ENCODE assay signal across 8 mouse cellular contexts in the genomic region with DNA sequence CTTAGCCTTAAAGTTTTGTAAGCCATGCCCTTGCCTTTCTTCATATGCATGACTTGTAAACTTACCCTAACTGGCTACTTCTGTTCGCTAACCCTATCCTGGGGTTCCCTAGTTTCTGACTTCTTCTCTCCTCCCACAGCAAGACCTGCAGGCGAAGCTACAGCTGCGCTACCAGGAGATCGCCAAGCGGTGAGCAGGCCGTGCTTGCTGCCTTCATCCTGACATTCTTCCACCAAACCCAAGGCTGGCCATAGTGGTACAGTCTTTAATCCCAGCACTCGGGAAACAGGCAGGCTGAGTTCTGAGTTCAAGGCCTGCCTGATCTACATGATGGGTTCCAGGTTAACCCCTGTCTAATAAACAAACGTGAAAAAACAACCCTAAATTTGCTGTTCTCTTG. TPM values are rescaled to one million over a fixed set of nuclear protein-coding genes. Genes with fewer than 3 reads are reported as not detected.
DNase-seq lines count a peak whose midpoint lies in the region; ATAC-seq and TF ChIP-seq lines count a peak whose summit lies in the region.

No protein-coding gene starts in this region.

- TF ChIP-seq CTCF in cortical plate, adult 2 months (IDR thresholded peaks at IDR 0.05; ENCODE audit: extremely low read depth, insufficient read depth, low read length): no peak

- H3K9ac ChIP-seq in kidney, embryonic 16.5 days (replicated peaks; ENCODE audit: low read length): peak overlapping the region; percentile 90
- 0 out of 2 replicates have a peak overlapping the region, but pooled peaks have one; percentile 14 for H3K9ac ChIP-seq in hindbrain, embryonic 16.5 days (ENCODE audit: low read depth, low read length)
- H3K9ac ChIP-seq in midbrain, embryonic 16.5 days (ENCODE audit: low read depth, low read length): no peak overlapping the region

- H3K27ac ChIP-seq in kidney, embryonic 16.5 days (ENCODE audit: low read length): no peak overlapping the region
- H3K27ac ChIP-seq in cortical plate, adult 2 months (ENCODE audit: insufficient read depth, low read length): no peak overlapping the region
- H3K27ac ChIP-seq in hindbrain, embryonic 16.5 days (ENCODE audit: low read depth, low read length): no peak overlapping the region
- no peak overlapping the region for H3K27ac ChIP-seq in midbrain, embryonic 16.5 days (ENCODE audit: low read length)

- DNase-seq in kidney, postnatal 36 days: no peak
- no peak for DNase-seq in cerebellum, postnatal 14 days
- DNase-seq in adrenal gland, adult 2 months: no peak
- DNase-seq in adrenal gland, adult 18-20 months (ENCODE audit: low spot score in 2 of 2): no peak

- H3K9me3 ChIP-seq in kidney, embryonic 16.5 days (ENCODE audit: low read length): no peaks in the 10 kb centered on the region
- H3K9me3 ChIP-seq in hindbrain, embryonic 16.5 days (ENCODE audit: control insufficient read depth, low read length): no peaks in the 10 kb centered on the region
- no peaks in the 10 kb centered on the region for H3K9me3 ChIP-seq in midbrain, embryonic 16.5 days (replicated peaks; ENCODE audit: control insufficient read depth, low read length, poor library complexity, severe bottlenecking)

- H3K4me2 ChIP-seq in kidney, embryonic 16.5 days (replicated peaks; ENCODE audit: low read depth, low read length): peak overlapping the region; percentile 88
- peak overlapping the region; percentile 74 for H3K4me2 ChIP-seq in hindbrain, embryonic 16.5 days (ENCODE audit: low read length)
- H3K4me2 ChIP-seq in midbrain, embryonic 16.5 days (ENCODE audit: low read length): peak overlapping the region; percentile 89

- peak overlapping the region; percentile 88 for H3K4me3 ChIP-seq in kidney, embryonic 16.5 days (ENCODE audit: low read length)
- H3K4me3 ChIP-seq in cortical plate, adult 2 months (ENCODE audit: insufficient read depth, low read length): peak overlapping the region; percentile 80; the same call in 1 of the 2 replicates
- peak overlapping the region; percentile 69 for H3K4me3 ChIP-seq in hindbrain, embryonic 16.5 days (ENCODE audit: low read length)
- H3K4me3 ChIP-seq in midbrain, embryonic 16.5 days (ENCODE audit: low read depth, low read length): peak overlapping the region; percentile 80; the same call in 1 of the 2 replicates

- H3K36me3 ChIP-seq in kidney, embryonic 16.5 days (ENCODE audit: insufficient read depth, low read length): peaks cover 38% of the 10 kb centered on the region
- peaks cover 16% of the 10 kb centered on the region for H3K36me3 ChIP-seq in hindbrain, embryonic 16.5 days (ENCODE audit: control insufficient read depth, insufficient read depth, low read length)
- peaks cover 21% of the 10 kb centered on the region; the same call in 1 of the 2 replicates for H3K36me3 ChIP-seq in midbrain, embryonic 16.5 days (ENCODE audit: control insufficient read depth, insufficient read depth, low read length)

- ATAC-seq in kidney, embryonic 16.5 days (ENCODE audit: low FRiP score, low TSS enrichment): no peak
- no peak for ATAC-seq in hindbrain, embryonic 16.5 days
- ATAC-seq in midbrain, embryonic 16.5 days: no peak

- H3K4me1 ChIP-seq in kidney, embryonic 16.5 days (ENCODE audit: insufficient read depth, low read length): peaks cover 28% of the 10 kb centered on the region
- no peaks in the 10 kb centered on the region; the same call in 1 of the 2 replicates for H3K4me1 ChIP-seq in cortical plate, adult 2 months (ENCODE audit: control insufficient read depth, insufficient read depth, low read length)
- peaks cover 24% of the 10 kb centered on the region for H3K4me1 ChIP-seq in hindbrain, embryonic 16.5 days (ENCODE audit: control insufficient read depth, insufficient read depth, low read depth, low read length)
- H3K4me1 ChIP-seq in midbrain, embryonic 16.5 days (ENCODE audit: control insufficient read depth, insufficient read depth, low read length): peaks cover 30% of the 10 kb centered on the region

- WGBS in kidney, embryonic 16.5 days: 80% methylated on average over 8 of the region's 8 CpGs
- 89% methylated on average over 8 of the region's 8 CpGs for WGBS in hindbrain, embryonic 16.5 days
- WGBS in midbrain, embryonic 16.5 days: 88% methylated on average over 8 of the region's 8 CpGs

- TF ChIP-seq POLR2A in cortical plate, adult 2 months (IDR thresholded peaks at IDR 0.05; ENCODE audit: extremely low read depth, insufficient read depth, low read length): no peak

- H3K27me3 ChIP-seq in kidney, embryonic 16.5 days (ENCODE audit: insufficient read depth, low read length): no peaks in the 10 kb centered on the region
- H3K27me3 ChIP-seq in hindbrain, embryonic 16.5 days (replicated peaks; ENCODE audit: control insufficient read depth, insufficient read depth, low read length): no peaks in the 10 kb centered on the region
- H3K27me3 ChIP-seq in midbrain, embryonic 16.5 days (ENCODE audit: control insufficient read depth, insufficient read depth, low read depth, low read length): no peaks in the 10 kb centered on the region

RNA-seq across cellular contexts. Expression of a gene that starts 1.1 kb away (rescaled TPM):
- 480 and 498 TPM in 2 replicates for polyA plus RNA-seq in kidney, embryonic 16.5 days (2015; fragmentation: Nextera tagmentation; extraction: Ambion mirVana)
- 304 and 328 TPM in 2 replicates for polyA plus RNA-seq in cortical plate, adult 2 months (2012; rRNA removed)
- 464 and 517 TPM in 2 replicates for polyA plus RNA-seq in hindbrain, embryonic 16.5 days (2015; fragmentation: Nextera tagmentation; extraction: Ambion mirVana)
- 428 and 439 TPM in 2 replicates for polyA plus RNA-seq in midbrain, embryonic 16.5 days (2015; fragmentation: Nextera tagmentation; extraction: Ambion mirVana)
- total RNA-seq in adrenal gland, adult 2 months (2021): 100 to 1,000 TPM; 507 to 539 TPM
- polyA plus RNA-seq in adrenal gland, adult 2 months (2012; rRNA removed): 556 and 578 TPM in 2 replicates
- 100 to 1,000 TPM; 487 to 498 TPM for total RNA-seq in adrenal gland, adult 18-20 months (2021)

RNA-seq across cellular contexts. Expression of a gene that starts 1.1 kb away (rescaled TPM):
- polyA plus RNA-seq in kidney, embryonic 16.5 days (2015; fragmentation: Nextera tagmentation; extraction: Ambion mirVana): 796 and 818 TPM in 2 replicates
- polyA plus RNA-seq in cortical plate, adult 2 months (2012; rRNA removed): 587 and 641 TPM in 2 replicates
- 392 and 410 TPM in 2 replicates for polyA plus RNA-seq in hindbrain, embryonic 16.5 days (2015; fragmentation: Nextera tagmentation; extraction: Ambion mirVana)
- polyA plus RNA-seq in midbrain, embryonic 16.5 days (2015; fragmentation: Nextera tagmentation; extraction: Ambion mirVana): 407 and 416 TPM in 2 replicates
- total RNA-seq in adrenal gland, adult 2 months (2021): 1,000 to 10,000 TPM; 1,533 to 1,560 TPM
- 387 and 446 TPM in 2 replicates for polyA plus RNA-seq in adrenal gland, adult 2 months (2012; rRNA removed)
- total RNA-seq in adrenal gland, adult 18-20 months (2021): 1,000 to 10,000 TPM; 1,292 to 1,451 TPM

RNA-seq across cellular contexts. Expression of a gene that starts 15.1 kb away (rescaled TPM):
- polyA plus RNA-seq in kidney, embryonic 16.5 days (2015; fragmentation: Nextera tagmentation; extraction: Ambion mirVana): 65.0 and 73.5 TPM in 2 replicates
- 59.0 and 69.7 TPM in 2 replicates for polyA plus RNA-seq in cortical plate, adult 2 months (2012; rRNA removed)
- 45.8 and 46.6 TPM in 2 replicates for polyA plus RNA-seq in hindbrain, embryonic 16.5 days (2015; fragmentation: Nextera tagmentation; extraction: Ambion mirVana)
- 49.0 and 52.6 TPM in 2 replicates for polyA plus RNA-seq in midbrain, embryonic 16.5 days (2015; fragmentation: Nextera tagmentation; extraction: Ambion mirVana)
- 10 to 100 TPM; 55.9 to 66.2 TPM for total RNA-seq in adrenal gland, adult 2 months (2021)
- polyA plus RNA-seq in adrenal gland, adult 2 months (2012; rRNA removed): 164 and 195 TPM in 2 replicates
- 10 to 100 TPM; 66.2 to 93.4 TPM for total RNA-seq in adrenal gland, adult 18-20 months (2021)

RNA-seq across cellular contexts. Expression of a gene that starts 17.4 kb away (rescaled TPM):
- 120 and 122 TPM in 2 replicates for polyA plus RNA-seq in kidney, embryonic 16.5 days (2015; fragmentation: Nextera tagmentation; extraction: Ambion mirVana)
- polyA plus RNA-seq in cortical plate, adult 2 months (2012; rRNA removed): 30.0 and 33.0 TPM in 2 replicates
- 55.7 and 59.8 TPM in 2 replicates for polyA plus RNA-seq in hindbrain, embryonic 16.5 days (2015; fragmentation: Nextera tagmentation; extraction: Ambion mirVana)
- 49.9 and 52.4 TPM in 2 replicates for polyA plus RNA-seq in midbrain, embryonic 16.5 days (2015; fragmentation: Nextera tagmentation; extraction: Ambion mirVana)
- total RNA-seq in adrenal gland, adult 2 months (2021): 10 to 100 TPM; 34.2 to 42.8 TPM
- polyA plus RNA-seq in adrenal gland, adult 2 months (2012; rRNA removed): 85.2 and 99.1 TPM in 2 replicates
- 10 to 100 TPM; 24.0 to 39.7 TPM for total RNA-seq in adrenal gland, adult 18-20 months (2021)

RNA-seq across cellular contexts. Expression of a gene that starts 43.8 kb away (rescaled TPM):
- 28.4 and 29.5 TPM in 2 replicates for polyA plus RNA-seq in kidney, embryonic 16.5 days (2015; fragmentation: Nextera tagmentation; extraction: Ambion mirVana)
- 2.4 and 2.9 TPM in 2 replicates for polyA plus RNA-seq in cortical plate, adult 2 months (2012; rRNA removed)
- polyA plus RNA-seq in hindbrain, embryonic 16.5 days (2015; fragmentation: Nextera tagmentation; extraction: Ambion mirVana): 26.6 and 29.0 TPM in 2 replicates
- 16.8 and 17.4 TPM in 2 replicates for polyA plus RNA-seq in midbrain, embryonic 16.5 days (2015; fragmentation: Nextera tagmentation; extraction: Ambion mirVana)
- 100 to 1,000 TPM in 1 of 2 experiments, 10 to 100 TPM in 1; 44.5 to 100 TPM for total RNA-seq in adrenal gland, adult 2 months (2021)
- 131 and 261 TPM in 2 replicates for polyA plus RNA-seq in adrenal gland, adult 2 months (2012; rRNA removed)
- total RNA-seq in adrenal gland, adult 18-20 months (2021): 100 to 1,000 TPM in 1 of 2 experiments, 10 to 100 TPM in 1; 47.8 to 111 TPM
